Mouse (Mus musculus): Measurements from ENCODE around the gene Slc37a4. TPM values are rescaled to one million over a fixed set of nuclear protein-coding genes. Genes with fewer than 3 reads are reported as not detected.

The Slc37a4 gene
- polyA plus RNA-seq, 1 experiment from 2014 or later: 32.0 TPM

DNA sequence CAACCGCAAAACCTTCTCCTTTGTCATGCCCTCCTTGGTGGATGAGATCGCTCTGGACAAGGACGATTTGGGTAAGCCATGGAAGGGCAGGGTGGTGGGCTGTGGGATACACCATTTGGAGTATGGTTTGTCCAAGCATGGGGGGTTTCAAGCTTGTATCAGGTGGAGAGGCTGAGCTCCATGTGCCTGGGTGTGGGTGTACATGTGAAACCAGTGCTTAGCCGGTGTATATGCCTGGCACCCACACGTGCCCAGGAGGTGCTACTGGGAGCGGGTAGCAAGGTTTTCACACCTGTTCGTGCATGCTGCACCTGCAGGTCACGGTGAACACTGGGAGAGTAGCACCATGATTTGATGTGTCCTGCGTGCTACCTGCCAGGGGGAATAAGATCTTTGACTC, 1.9 kb downstream of the Slc37a4 start:
- Histone ChIP-seq H3K9ac (ENCODE audit: low read length) (peak overlapping the region; percentile 88; the same call in 1 of the 2 replicates), H3K4me2 (ENCODE audit: low read length) (peak overlapping the region; percentile 92), H3K27ac (replicated peaks in 1 of 2; ENCODE audit: control insufficient read depth in 1 of 2, insufficient read depth in 1 of 2, low read depth in 2 of 2, low read length in 2 of 2) (no peak overlapping the region), H3K36me3 (ENCODE audit: control insufficient read depth, insufficient read depth, low read length) (peaks cover 52% of the 10 kb centered on the region), H3K9me3 (ENCODE audit: control insufficient read depth, low read length) (no peaks in the 10 kb centered on the region), H3K27me3 (ENCODE audit: control insufficient read depth, insufficient read depth, low read length) (no peaks in the 10 kb centered on the region), H3K4me1 (ENCODE audit: control insufficient read depth in 2 of 2, insufficient read depth in 2 of 2, low read length in 2 of 2) (peaks cover 13 to 34% of the 10 kb centered on the region in 2 experiments), H3K4me3 (ENCODE audit: control insufficient read depth in 1 of 2, insufficient read depth in 1 of 2, low read depth in 1 of 2, low read length in 2 of 2) (0 out of 4 replicates have a peak overlapping the region, but pooled peaks of 1 of the 2 experiments have one; percentile 77)
- ATAC-seq (ENCODE audit: insufficient number of reproducible peaks, insufficient read depth, low FRiP score, low read depth): no peak
- 79% methylated on average over 9 of the region's 9 CpGs for WGBS

DNA sequence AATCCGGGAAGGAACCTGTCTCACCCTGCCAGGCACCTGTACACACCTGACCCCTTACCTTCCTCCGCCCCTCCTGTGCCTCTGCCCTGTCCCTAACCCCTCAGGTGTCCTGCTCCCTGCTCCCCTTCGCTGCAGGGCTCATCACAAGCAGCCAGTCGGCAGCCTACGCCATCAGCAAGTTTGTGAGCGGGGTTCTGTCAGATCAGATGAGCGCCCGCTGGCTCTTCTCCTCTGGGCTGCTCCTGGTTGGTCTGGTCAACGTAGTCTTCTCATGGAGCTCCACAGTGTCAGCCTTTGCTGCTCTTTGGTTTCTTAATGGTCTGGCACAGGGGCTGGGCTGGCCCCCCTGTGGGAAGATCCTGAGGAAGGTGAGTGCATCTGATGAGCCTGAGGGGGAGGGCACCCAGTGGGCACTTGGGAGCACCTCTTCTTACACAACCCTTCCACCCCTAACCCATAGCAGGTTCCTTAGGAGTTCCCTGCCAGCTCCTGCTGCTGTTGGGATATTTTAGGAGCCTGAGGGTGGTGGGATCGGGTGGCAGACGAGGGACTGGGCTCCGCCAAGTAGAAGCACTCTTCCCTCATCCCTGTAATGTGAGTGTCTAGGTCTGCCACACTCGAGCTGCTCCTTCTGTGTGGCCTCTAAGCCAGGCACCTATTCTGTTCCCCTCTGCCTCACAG, 2.6 kb downstream of the Slc37a4 start:
- Histone ChIP-seq H3K4me2 (ENCODE audit: low read length) (no peak overlapping the region), H3K27ac (replicated peaks in 1 of 2; ENCODE audit: control insufficient read depth in 1 of 2, insufficient read depth in 1 of 2, low read depth in 2 of 2, low read length in 2 of 2) (no peak overlapping the region)

DNA sequence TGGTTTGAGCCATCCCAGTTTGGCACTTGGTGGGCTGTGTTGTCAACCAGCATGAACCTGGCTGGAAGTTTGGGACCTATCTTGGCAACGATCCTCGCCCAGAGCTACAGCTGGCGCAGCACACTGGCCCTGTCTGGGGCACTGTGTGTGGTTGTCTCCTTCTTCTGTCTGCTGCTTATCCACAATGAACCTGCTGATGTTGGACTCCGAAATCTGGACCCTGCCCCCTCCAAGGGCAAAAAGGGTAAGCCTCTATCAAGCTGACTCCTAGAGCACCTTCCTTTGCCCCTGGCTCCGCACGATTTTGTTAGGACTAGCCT, 3.1 kb downstream of the Slc37a4 start:
- peaks cover 64% of the 10 kb centered on the region for H3K36me3 ChIP-seq (ENCODE audit: control insufficient read depth, insufficient read depth, low read length)
- no peak overlapping the region for H3K27ac ChIP-seq (replicated peaks in 1 of 2; ENCODE audit: control insufficient read depth in 1 of 2, insufficient read depth in 1 of 2, low read depth in 2 of 2, low read length in 2 of 2)
- H3K4me2 ChIP-seq (ENCODE audit: low read length): no peak overlapping the region
- no peak overlapping the region for H3K4me3 ChIP-seq (ENCODE audit: control insufficient read depth in 1 of 2, insufficient read depth in 1 of 2, low read depth in 1 of 2, low read length in 2 of 2)
- peaks cover 13 to 34% of the 10 kb centered on the region in 2 experiments for H3K4me1 ChIP-seq (ENCODE audit: control insufficient read depth in 2 of 2, insufficient read depth in 2 of 2, low read length in 2 of 2)
- 86% methylated on average over 6 of the region's 6 CpGs for WGBS
- H3K27me3 ChIP-seq (ENCODE audit: control insufficient read depth, insufficient read depth, low read length): no peaks in the 10 kb centered on the region
- no peak for ATAC-seq (ENCODE audit: insufficient number of reproducible peaks, insufficient read depth, low FRiP score, low read depth)
- H3K9me3 ChIP-seq (ENCODE audit: control insufficient read depth, low read length): no peaks in the 10 kb centered on the region
- H3K9ac ChIP-seq (ENCODE audit: low read length): no peak overlapping the region

More for the DNA sequence above, 2.6 kb downstream of the Slc37a4 start:
- Histone ChIP-seq H3K4me1 (ENCODE audit: control insufficient read depth in 2 of 2, insufficient read depth in 2 of 2, low read length in 2 of 2) (peaks cover 13 to 34% of the 10 kb centered on the region in 2 experiments), H3K36me3 (ENCODE audit: control insufficient read depth, insufficient read depth, low read length) (peaks cover 59% of the 10 kb centered on the region), H3K27me3 (ENCODE audit: control insufficient read depth, insufficient read depth, low read length) (no peaks in the 10 kb centered on the region), H3K9me3 (ENCODE audit: control insufficient read depth, low read length) (no peaks in the 10 kb centered on the region), H3K4me3 (ENCODE audit: control insufficient read depth in 1 of 2, insufficient read depth in 1 of 2, low read depth in 1 of 2, low read length in 2 of 2) (no peak overlapping the region), H3K9ac (ENCODE audit: low read length) (no peak overlapping the region)
- WGBS: 80% methylated on average over 13 of the region's 13 CpGs
- no peak for ATAC-seq (ENCODE audit: insufficient number of reproducible peaks, insufficient read depth, low FRiP score, low read depth)

DNA sequence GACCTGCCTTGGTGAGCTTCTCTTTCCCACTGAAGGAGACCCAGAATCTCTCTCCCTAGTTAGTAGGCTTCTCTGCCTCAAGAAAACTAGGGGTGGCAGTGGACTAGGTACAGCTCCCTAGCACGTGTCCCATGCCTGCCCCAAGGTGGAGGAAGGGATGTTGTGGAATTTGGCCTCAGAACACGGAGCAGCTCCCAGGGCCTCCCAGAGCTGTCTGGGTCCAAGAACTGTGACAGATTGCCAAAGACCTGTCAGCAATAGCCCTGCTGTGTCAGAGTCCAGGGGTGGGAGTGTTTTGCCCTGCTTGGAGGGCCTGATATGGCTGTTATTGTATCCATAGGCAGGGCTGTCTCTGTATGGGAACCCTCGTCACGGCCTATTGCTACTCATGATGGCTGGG, 4.4 kb downstream of the Slc37a4 start:
- Histone ChIP-seq H3K27me3 (ENCODE audit: control insufficient read depth, insufficient read depth, low read length) (no peaks in the 10 kb centered on the region), H3K4me1 (ENCODE audit: control insufficient read depth in 2 of 2, insufficient read depth in 2 of 2, low read length in 2 of 2) (peaks cover 13 to 34% of the 10 kb centered on the region in 2 experiments), H3K4me3 (ENCODE audit: control insufficient read depth in 1 of 2, insufficient read depth in 1 of 2, low read depth in 1 of 2, low read length in 2 of 2) (no peak overlapping the region), H3K9ac (ENCODE audit: low read length) (peak overlapping the region; percentile 44; the same call in 1 of the 2 replicates), H3K36me3 (ENCODE audit: control insufficient read depth, insufficient read depth, low read length) (peaks cover 73% of the 10 kb centered on the region), H3K4me2 (ENCODE audit: low read length) (no peak overlapping the region; the same call in 1 of the 2 replicates), H3K9me3 (ENCODE audit: control insufficient read depth, low read length) (no peaks in the 10 kb centered on the region), H3K27ac (replicated peaks in 1 of 2; ENCODE audit: control insufficient read depth in 1 of 2, insufficient read depth in 1 of 2, low read depth in 2 of 2, low read length in 2 of 2) (peak overlapping the region; percentile 19 to 73; a peak in 3 of 4 replicates)
- 31% methylated on average over 4 of the region's 4 CpGs for WGBS
- peak; percentile 18; the same call in 1 of the 2 replicates for ATAC-seq (ENCODE audit: insufficient number of reproducible peaks, insufficient read depth, low FRiP score, low read depth)

DNA sequence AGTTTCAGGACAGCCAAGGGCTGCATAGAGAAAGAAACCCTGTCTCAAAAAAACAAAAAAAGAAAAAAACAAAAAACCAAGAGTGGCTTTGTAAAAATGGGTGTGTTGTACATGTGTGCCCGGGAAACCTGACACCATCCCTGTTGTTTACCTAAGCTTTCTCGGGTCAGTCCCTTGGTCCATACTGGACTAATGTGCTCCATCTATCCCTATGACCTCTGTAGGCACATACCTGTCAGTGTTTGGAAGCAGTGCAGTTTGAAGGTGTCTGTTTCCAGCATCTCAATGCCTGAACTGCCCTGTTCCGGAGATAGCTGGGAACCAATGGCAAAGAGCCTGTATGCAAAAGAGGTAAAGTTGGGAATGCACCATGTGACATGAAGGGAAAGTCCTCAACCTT, 8.4 kb downstream of the Slc37a4 start:
- ATAC-seq (ENCODE audit: insufficient number of reproducible peaks, insufficient read depth, low FRiP score, low read depth): no peak
- H3K4me2 ChIP-seq (ENCODE audit: low read length): no peak overlapping the region
- no peak overlapping the region for H3K4me3 ChIP-seq (ENCODE audit: control insufficient read depth in 1 of 2, insufficient read depth in 1 of 2, low read depth in 1 of 2, low read length in 2 of 2)
- H3K9me3 ChIP-seq (ENCODE audit: control insufficient read depth, low read length): no peaks in the 10 kb centered on the region
- no peak overlapping the region for H3K9ac ChIP-seq (ENCODE audit: low read length)
- H3K27me3 ChIP-seq (ENCODE audit: control insufficient read depth, insufficient read depth, low read length): no peaks in the 10 kb centered on the region
- peaks cover 9 to 16% of the 10 kb centered on the region in 2 experiments for H3K4me1 ChIP-seq (ENCODE audit: control insufficient read depth in 2 of 2, insufficient read depth in 2 of 2, low read length in 2 of 2)
- 84% methylated on average over 3 of the region's 3 CpGs for WGBS
- H3K27ac ChIP-seq (replicated peaks in 1 of 2; ENCODE audit: control insufficient read depth in 1 of 2, insufficient read depth in 1 of 2, low read depth in 2 of 2, low read length in 2 of 2): no peak overlapping the region
- peaks cover 72% of the 10 kb centered on the region for H3K36me3 ChIP-seq (ENCODE audit: control insufficient read depth, insufficient read depth, low read length)

DNA sequence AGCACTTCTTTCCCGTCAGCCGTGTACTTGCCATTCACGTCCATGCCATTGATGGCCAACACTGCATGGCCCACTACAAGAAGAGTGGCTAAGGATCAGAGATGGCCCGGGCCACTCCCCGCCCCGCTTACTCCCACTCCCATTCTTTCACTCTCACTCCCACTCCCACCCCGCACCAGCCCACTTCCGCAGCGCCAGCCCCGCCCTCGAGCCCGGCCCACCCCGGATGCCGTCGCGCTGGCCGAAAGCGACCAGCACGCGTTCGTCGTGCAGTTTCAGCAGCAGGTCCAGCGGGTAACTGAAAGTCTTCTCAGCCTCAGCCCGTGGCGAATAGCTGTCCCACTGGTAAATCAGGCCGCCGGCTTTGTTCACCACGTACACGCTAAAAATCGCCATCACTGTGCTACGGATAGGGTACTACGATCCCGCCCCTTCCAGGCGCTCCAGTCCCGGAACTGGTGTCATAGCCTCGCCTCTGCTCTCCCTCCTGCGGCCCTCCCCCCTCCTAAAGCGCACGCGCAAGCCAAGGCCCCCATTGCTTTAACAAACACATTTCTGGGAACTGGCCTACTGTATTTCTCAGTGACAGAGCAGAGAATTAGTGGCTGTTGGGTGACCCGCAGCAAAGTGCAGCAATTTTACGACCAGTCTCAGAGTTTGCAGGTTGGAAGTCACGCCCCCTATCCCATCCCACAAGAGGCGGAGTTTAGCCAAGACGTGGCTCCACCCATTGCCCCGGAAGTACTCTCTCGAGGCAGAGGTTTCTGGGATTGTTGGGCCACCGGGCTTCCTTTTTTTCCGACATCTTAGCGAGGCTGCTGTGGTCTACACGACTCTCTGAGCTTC, 10.5 kb downstream of the Slc37a4 start, which contains the start of the genes Rps25 and Trappc4:
TSS of gene Rps25 (plus strand) at position 234 of the 846 bp plus-strand sequence.
TSS of gene Trappc4 (minus strand) at position 695 of the 846 bp plus-strand sequence.
- WGBS: under 1% methylated on average over 51 of the region's 51 CpGs
- H3K4me1 ChIP-seq (ENCODE audit: control insufficient read depth in 2 of 2, insufficient read depth in 2 of 2, low read length in 2 of 2): 0 out of 4 replicates have a peak, but pooled peaks cover 0 to 4% of the 10 kb centered on the region in 2 experiments
- ATAC-seq (ENCODE audit: insufficient number of reproducible peaks, insufficient read depth, low FRiP score, low read depth): peak; percentile 93

DNA sequence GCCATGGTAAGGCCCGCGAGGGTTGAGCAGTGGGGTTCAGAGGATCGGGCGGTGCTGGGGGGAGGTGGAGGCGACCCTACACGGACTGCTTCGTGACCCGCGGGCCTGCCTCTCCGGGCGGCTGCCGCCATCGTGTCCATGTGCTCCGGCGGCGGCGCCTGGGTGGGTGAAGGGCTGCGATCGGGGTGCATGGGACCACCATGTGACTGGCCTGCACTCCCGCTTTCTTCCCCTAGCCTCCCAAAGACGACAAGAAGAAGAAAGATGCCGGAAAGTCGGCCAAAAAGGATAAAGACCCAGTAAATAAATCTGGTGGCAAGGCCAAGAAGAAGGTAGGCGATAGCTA, 11.1 kb downstream of the Slc37a4 start:
- no peaks in the 10 kb centered on the region for H3K27me3 ChIP-seq (ENCODE audit: control insufficient read depth, insufficient read depth, low read length)
- H3K36me3 ChIP-seq (ENCODE audit: control insufficient read depth, insufficient read depth, low read length): peaks cover 72% of the 10 kb centered on the region
- H3K4me3 ChIP-seq (ENCODE audit: control insufficient read depth in 1 of 2, insufficient read depth in 1 of 2, low read depth in 1 of 2, low read length in 2 of 2): peak overlapping the region; percentile 85 to 87
- no peaks in the 10 kb centered on the region for H3K9me3 ChIP-seq (ENCODE audit: control insufficient read depth, low read length)
- H3K4me2 ChIP-seq (ENCODE audit: low read length): peak overlapping the region; percentile 76
- under 1% methylated on average over 24 of the region's 24 CpGs for WGBS
- 0 out of 4 replicates have a peak, but pooled peaks cover 0 to 4% of the 10 kb centered on the region in 2 experiments for H3K4me1 ChIP-seq (ENCODE audit: control insufficient read depth in 2 of 2, insufficient read depth in 2 of 2, low read length in 2 of 2)
- H3K9ac ChIP-seq (ENCODE audit: low read length): peak overlapping the region; percentile 91
- no peak for ATAC-seq (ENCODE audit: insufficient number of reproducible peaks, insufficient read depth, low FRiP score, low read depth)
- H3K27ac ChIP-seq (replicated peaks in 1 of 2; ENCODE audit: control insufficient read depth in 1 of 2, insufficient read depth in 1 of 2, low read depth in 2 of 2, low read length in 2 of 2): peak overlapping the region; percentile 94 to 97

More for the DNA sequence above, 10.5 kb downstream of the Slc37a4 start, which contains the start of the genes Rps25 and Trappc4:
- Histone ChIP-seq H3K4me3 (ENCODE audit: control insufficient read depth in 1 of 2, insufficient read depth in 1 of 2, low read depth in 1 of 2, low read length in 2 of 2) (peak within 1 kb of the TSS; percentile 85 to 87), H3K27me3 (ENCODE audit: control insufficient read depth, insufficient read depth, low read length) (no peaks in the 10 kb centered on the region), H3K9me3 (ENCODE audit: control insufficient read depth, low read length) (no peaks in the 10 kb centered on the region), H3K36me3 (ENCODE audit: control insufficient read depth, insufficient read depth, low read length) (peaks cover 72% of the 10 kb centered on the region), H3K9ac (ENCODE audit: low read length) (peak within 1 kb of the TSS; percentile 91), H3K27ac (replicated peaks in 1 of 2; ENCODE audit: control insufficient read depth in 1 of 2, insufficient read depth in 1 of 2, low read depth in 2 of 2, low read length in 2 of 2) (peak within 1 kb of the TSS; percentile 94 to 97), H3K4me2 (ENCODE audit: low read length) (peak within 1 kb of the TSS; percentile 86)

All from heart, embryonic 14.5 days (tissue).